In the genomic region with DNA sequence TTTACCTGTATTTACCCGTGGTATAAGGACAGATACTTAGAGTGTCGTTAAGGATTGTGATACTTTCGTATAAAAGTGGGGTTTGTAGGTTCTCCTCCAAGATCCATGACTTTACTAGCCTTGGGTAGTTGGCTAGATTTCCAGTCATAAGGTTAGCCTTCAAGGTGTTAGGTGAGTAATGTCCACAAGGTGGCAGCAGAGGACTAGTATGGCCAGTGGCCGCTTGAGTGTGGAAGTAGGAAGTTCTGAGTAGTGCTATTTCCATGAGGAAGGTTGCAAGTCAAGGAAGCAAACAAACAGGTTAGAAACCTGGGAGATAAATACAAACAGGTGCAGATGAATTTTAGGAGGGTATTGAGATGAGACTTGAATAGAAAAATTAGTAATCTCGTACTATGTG, we compare ENCODE assay signal across 8 mouse cellular contexts.
A peak's percentile ranks its signal among the peaks of the same experiment; 100 is the strongest.
DNase-seq lines count a peak whose midpoint lies in the region; ATAC-seq and TF ChIP-seq lines count a peak whose summit lies in the region.

No protein-coding gene starts in this region.

- no peak overlapping the region for H3K27ac ChIP-seq in embryonic facial prominence, embryonic 11.5 days (replicated peaks; ENCODE audit: low read depth, low read length)
- H3K27ac ChIP-seq in heart, adult 2 months: no peak overlapping the region
- no peak overlapping the region for H3K27ac ChIP-seq in kidney, adult 2 months (ENCODE audit: insufficient read depth, low read depth, low read length)
- H3K27ac ChIP-seq in limb, embryonic 11.5 days (replicated peaks; ENCODE audit: low read depth, low read length): no peak overlapping the region
- H3K27ac ChIP-seq in midbrain, embryonic 16.5 days (ENCODE audit: low read length): no peak overlapping the region

- H3K9me3 ChIP-seq in embryonic facial prominence, embryonic 11.5 days (replicated peaks; ENCODE audit: control insufficient read depth, low read length): no peaks in the 10 kb centered on the region
- no peaks in the 10 kb centered on the region for H3K9me3 ChIP-seq in limb, embryonic 11.5 days (ENCODE audit: control insufficient read depth, low read length)
- no peaks in the 10 kb centered on the region for H3K9me3 ChIP-seq in midbrain, embryonic 16.5 days (replicated peaks; ENCODE audit: control insufficient read depth, low read length, poor library complexity, severe bottlenecking)

- 6% methylated on average over 5 of the region's 5 CpGs for WGBS in embryonic facial prominence, embryonic 11.5 days
- WGBS in heart, adult 2 months: 3% methylated on average over 5 of the region's 5 CpGs
- WGBS in kidney, adult 2 months: 2% methylated on average over 5 of the region's 5 CpGs
- WGBS in limb, embryonic 11.5 days: 6% methylated on average over 5 of the region's 5 CpGs
- WGBS in midbrain, embryonic 16.5 days: 5% methylated on average over 5 of the region's 5 CpGs

- H3K27me3 ChIP-seq in embryonic facial prominence, embryonic 11.5 days (ENCODE audit: control insufficient read depth, insufficient read depth, low read length): no peaks in the 10 kb centered on the region; the same call in 1 of the 2 replicates
- H3K27me3 ChIP-seq in heart, adult 2 months (ENCODE audit: control insufficient read depth, insufficient read depth, low read length): no peaks in the 10 kb centered on the region
- H3K27me3 ChIP-seq in kidney, adult 2 months (replicated peaks; ENCODE audit: control insufficient read depth, insufficient read depth, low read length): no peaks in the 10 kb centered on the region
- H3K27me3 ChIP-seq in limb, embryonic 11.5 days (ENCODE audit: control insufficient read depth, insufficient read depth, low read length): no peaks in the 10 kb centered on the region; the same call in 1 of the 2 replicates
- no peaks in the 10 kb centered on the region; the same call in none of the 2 replicates for H3K27me3 ChIP-seq in midbrain, embryonic 16.5 days (ENCODE audit: control insufficient read depth, insufficient read depth, low read depth, low read length)

- H3K36me3 ChIP-seq in embryonic facial prominence, embryonic 11.5 days (replicated peaks; ENCODE audit: control insufficient read depth, insufficient read depth, low read depth, low read length): no peaks in the 10 kb centered on the region
- H3K36me3 ChIP-seq in heart, adult 2 months (ENCODE audit: control insufficient read depth, insufficient read depth, low read length): no peaks in the 10 kb centered on the region
- H3K36me3 ChIP-seq in kidney, adult 2 months (ENCODE audit: control insufficient read depth, insufficient read depth, low read length): no peaks in the 10 kb centered on the region
- no peaks in the 10 kb centered on the region for H3K36me3 ChIP-seq in limb, embryonic 11.5 days (ENCODE audit: control insufficient read depth, insufficient read depth, low read length)
- H3K36me3 ChIP-seq in midbrain, embryonic 16.5 days (ENCODE audit: control insufficient read depth, insufficient read depth, low read length): no peaks in the 10 kb centered on the region

- no peak for TF ChIP-seq POLR2A in heart, adult 2 months (IDR thresholded peaks at IDR 0.05; ENCODE audit: insufficient read depth, low read depth, low read length)
- TF ChIP-seq POLR2A in kidney, adult 2 months (IDR thresholded peaks at IDR 0.05; ENCODE audit: low read depth, low read length): no peak

- no peaks in the 10 kb centered on the region for H3K79me2 ChIP-seq in heart, adult 2 months (replicated peaks; ENCODE audit: control insufficient read depth, insufficient read depth, low read length)

- H3K9ac ChIP-seq in embryonic facial prominence, embryonic 11.5 days (replicated peaks; ENCODE audit: low read length): no peak overlapping the region
- no peak overlapping the region for H3K9ac ChIP-seq in heart, adult 2 months (ENCODE audit: low read depth, low read length)
- no peak overlapping the region for H3K9ac ChIP-seq in limb, embryonic 11.5 days (ENCODE audit: low read length)
- H3K9ac ChIP-seq in midbrain, embryonic 16.5 days (ENCODE audit: low read depth, low read length): no peak overlapping the region

- TF ChIP-seq CTCF in heart, adult 2 months (IDR thresholded peaks at IDR 0.05): peak; percentile 94; the same call in 1 of the 2 replicates
- peak; percentile 88 for TF ChIP-seq CTCF in kidney, adult 2 months (conservative IDR thresholded peaks at IDR 0.05; ENCODE audit: insufficient read depth, insufficient read length, low read depth, low read length)

- no peak overlapping the region for H3K4me3 ChIP-seq in embryonic facial prominence, embryonic 11.5 days (ENCODE audit: low read depth, low read length)
- H3K4me3 ChIP-seq in heart, adult 2 months: no peak overlapping the region
- H3K4me3 ChIP-seq in kidney, adult 2 months (ENCODE audit: insufficient read depth, low read depth, low read length): no peak overlapping the region
- no peak overlapping the region for H3K4me3 ChIP-seq in limb, embryonic 11.5 days (ENCODE audit: low read depth, low read length)
- H3K4me3 ChIP-seq in midbrain, embryonic 16.5 days (ENCODE audit: low read depth, low read length): no peak overlapping the region

- peak; percentile 48; the same call in 1 of the 2 replicates for ATAC-seq in embryonic facial prominence, embryonic 11.5 days (replicated peaks; ENCODE audit: insufficient number of reproducible peaks, low FRiP score, low TSS enrichment, low read depth)
- peak; percentile 63; the same call in 1 of the 2 replicates for ATAC-seq in limb, embryonic 11.5 days (ENCODE audit: insufficient number of reproducible peaks, low FRiP score, low TSS enrichment, low read depth)
- ATAC-seq in midbrain, embryonic 16.5 days: peak; percentile 86

- DNase-seq in 416B (ENCODE audit: low read depth): peak; percentile 79
- DNase-seq in adrenal gland, postnatal 10 days: peak; percentile 83
- DNase-seq in embryonic facial prominence, embryonic 11.5 days (ENCODE audit: low spot score): peak; percentile 91
- DNase-seq in heart, adult 2 months: peak; percentile 28 to 45
- DNase-seq in kidney, adult 2 months: peak; percentile 86
- DNase-seq in limb, embryonic 11.5 days (ENCODE audit: low spot score): peak; percentile 87
- peak; percentile 39 to 70 for DNase-seq in spleen, postnatal 4 days (ENCODE audit: low spot score in 2 of 2)

- intact Hi-C loops in heart, adult 2 months (cut with DNase I): no loop called here

- no peak for TF ChIP-seq EP300 in heart, adult 2 months (IDR thresholded peaks at IDR 0.05; ENCODE audit: insufficient read depth, low read depth, low read length)

- H3K4me2 ChIP-seq in embryonic facial prominence, embryonic 11.5 days (ENCODE audit: low read depth, low read length): no peak overlapping the region
- H3K4me2 ChIP-seq in limb, embryonic 11.5 days (ENCODE audit: low read depth, severe bottlenecking): no peak overlapping the region
- H3K4me2 ChIP-seq in midbrain, embryonic 16.5 days (ENCODE audit: low read length): no peak overlapping the region; the same call in 1 of the 2 replicates

- no peaks in the 10 kb centered on the region for H3K4me1 ChIP-seq in embryonic facial prominence, embryonic 11.5 days (ENCODE audit: control insufficient read depth, insufficient read depth, low read length)
- no peaks in the 10 kb centered on the region; the same call in 1 of the 2 replicates for H3K4me1 ChIP-seq in heart, adult 2 months (ENCODE audit: control insufficient read depth, insufficient read depth, low read length)
- no peaks in the 10 kb centered on the region for H3K4me1 ChIP-seq in kidney, adult 2 months (ENCODE audit: control insufficient read depth, insufficient read depth, low read length)
- no peaks in the 10 kb centered on the region for H3K4me1 ChIP-seq in limb, embryonic 11.5 days (ENCODE audit: control insufficient read depth, insufficient read depth, low read length)
- peaks cover 3% of the 10 kb centered on the region; the same call in 1 of the 2 replicates for H3K4me1 ChIP-seq in midbrain, embryonic 16.5 days (ENCODE audit: control insufficient read depth, insufficient read depth, low read length)

Comparison
In these comparisons a context has a peak if more than half of its experiments do, and no peak if none do; other contexts are left out.
1. DNase-seq: peak in every context shown above with its lines; median percentile 91 in embryonic facial prominence, embryonic 11.5 days; 87 in limb, embryonic 11.5 days; 86 in kidney, adult 2 months; 83 in adrenal gland, postnatal 10 days; 79 in 416B; 54 in spleen, postnatal 4 days; 36 in heart, adult 2 months.